Mouse (Mus musculus) adipose tissue, adult 10 weeks (tissue): ENCODE results near the gene Olfr62. TPM values are rescaled to one million over a fixed set of nuclear protein-coding genes. Genes with fewer than 3 reads are reported as not detected.

Experiments used
- polyA plus RNA-seq: library from polyadenylated mRNA; stranded (reverse); fragments of 350-450 nt; fragmentation: Illumina TruSeq; extraction: RNeasy Lipid Tissue Mini Kit (QIAGEN cat#74804); gene quantifications from one replicate; pipeline ENCODE4 v1.2.3, GENCODE M21; 2014; ENCODE audit warnings: low read depth, low replicate concordance

Gene Olfr62
- polyA plus RNA-seq: not detected

GRCm38 (mm10) chr4:118658652-118659051 is at the start of gene Olfr62:
Gene Olfr62, plus strand, starts transcription at chr4:118658952.

GRCm38 (mm10) chr4:118620279-118620966 is 38.3 kb upstream of the Olfr62 start, which contains the start of the genes Cfap57 and Ebna1bp2:
Gene Cfap57, minus strand, starts transcription at chr4:118620777.
Gene Ebna1bp2, plus strand, starts transcription at chr4:118620799.

DNA sequence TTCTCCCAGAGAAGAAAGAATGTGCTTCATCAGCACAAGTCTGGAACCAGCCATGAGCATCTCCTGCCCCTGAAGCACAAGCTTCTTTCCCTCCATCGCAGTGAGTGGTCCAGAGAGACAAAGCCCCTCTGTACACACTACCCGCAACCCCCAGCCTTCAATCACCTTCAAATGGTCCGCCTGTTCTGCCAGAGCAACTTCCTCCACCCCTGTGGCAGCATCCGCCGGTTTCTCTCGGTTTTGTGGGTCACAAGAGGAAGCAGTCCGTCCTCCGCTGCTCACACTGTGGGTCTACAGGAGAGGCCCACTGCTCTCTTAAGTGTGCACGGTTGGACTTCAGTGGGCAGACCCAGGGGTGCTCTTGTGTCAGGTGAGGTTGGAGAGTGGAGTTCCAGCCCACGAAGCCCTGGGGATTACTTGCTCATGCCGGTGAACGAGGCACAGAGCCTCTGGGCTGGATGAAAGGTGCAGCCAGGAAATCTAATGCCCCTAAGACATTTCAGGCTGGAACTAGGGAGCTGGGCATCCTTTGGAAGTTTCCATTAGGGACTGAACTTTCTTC is 33.7 kb downstream of the Olfr62 start, which contains the start of gene Olfr1342:
Gene Olfr1342 (minus strand): TSS at position 345 of the 562 bp plus-strand sequence.

GRCm38 (mm10) chr4:118703223-118703622 is 44.5 kb downstream of the Olfr62 start, which contains the start of gene Olfr1341:
Gene Olfr1341, plus strand, starts transcription at chr4:118703523.

Other genes with a start within 250 kb of the Olfr62 start
- 17.6 TPM for gene Szt2, start 249.7 kb upstream of the Olfr62 start, polyA plus RNA-seq
- gene Med8, start 249.6 kb upstream of the Olfr62 start, polyA plus RNA-seq: 52.9 TPM
- gene Elovl1, start 230.9 kb upstream of the Olfr62 start, polyA plus RNA-seq: 60.1 TPM
- gene Cdc20, start 221.6 kb upstream of the Olfr62 start, polyA plus RNA-seq: 6.7 TPM
- not detected for gene Mpl, start 201.4 kb upstream of the Olfr62 start, polyA plus RNA-seq
- 22.7 TPM for gene Tie1, start 168.9 kb upstream of the Olfr62 start, polyA plus RNA-seq
- 24.2 TPM for gene 2610528J11Rik, start 132.0 kb upstream of the Olfr62 start, polyA plus RNA-seq
- 12.2 TPM for gene Tmem125, start 114.9 kb upstream of the Olfr62 start, polyA plus RNA-seq
- 3.2 TPM for gene Cfap57, start 38.2 kb upstream of the Olfr62 start, polyA plus RNA-seq
- 50.1 TPM for gene Ebna1bp2, start 38.2 kb upstream of the Olfr62 start, polyA plus RNA-seq
- not detected for gene Olfr1342, start 33.8 kb downstream of the Olfr62 start, polyA plus RNA-seq
- 0.16 TPM for gene Olfr1341, start 44.6 kb downstream of the Olfr62 start, polyA plus RNA-seq
- not detected for gene Olfr1340, start 61.2 kb downstream of the Olfr62 start, polyA plus RNA-seq
- not detected for gene Olfr1339, start 73.2 kb downstream of the Olfr62 start, polyA plus RNA-seq
- 2.2 TPM for gene Olfr1338, start 99.8 kb downstream of the Olfr62 start, polyA plus RNA-seq
- gene Olfr1337, start 123.6 kb downstream of the Olfr62 start, polyA plus RNA-seq: not detected
- gene Olfr1335, start 151.0 kb downstream of the Olfr62 start, polyA plus RNA-seq: not detected
- gene Olfr1333, start 177.3 kb downstream of the Olfr62 start, polyA plus RNA-seq: not detected
- gene Olfr1331, start 205.7 kb downstream of the Olfr62 start, polyA plus RNA-seq: not detected
- gene Olfr1330, start 229.6 kb downstream of the Olfr62 start, polyA plus RNA-seq: not detected